Mouse (Mus musculus): Measurements from ENCODE around the gene Actr10.

The Actr10 gene

GRCm38 (mm10) chr12:70937571-70938384 is at the start of gene Actr10:
Gene Actr10 (plus strand): TSS chr12:70937857.
- DNase-seq (ENCODE audit: low spot score) = peak; percentile 94

DNA sequence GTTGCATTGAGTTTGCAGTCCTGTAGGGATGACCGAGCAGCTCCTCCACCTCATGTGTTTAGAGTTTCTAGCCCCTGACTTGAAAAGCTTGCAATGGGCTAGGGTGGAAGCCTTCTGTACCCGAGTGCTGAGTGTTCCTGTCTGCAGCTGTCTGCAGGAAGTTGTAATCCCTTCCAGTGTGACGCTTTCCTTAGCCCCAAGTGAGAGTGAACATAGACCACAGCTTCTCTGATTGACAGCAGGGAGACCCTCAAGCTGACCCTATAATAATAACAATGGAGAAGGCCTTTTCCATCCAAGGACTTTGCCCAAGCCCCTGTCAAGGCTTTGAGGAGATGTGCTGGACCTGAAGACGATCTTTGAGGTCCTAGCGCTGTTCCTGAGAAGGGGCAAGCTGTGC is 47.3 kb upstream of the Actr10 start:
- DNase-seq (ENCODE audit: low spot score) = no peak

DNA sequence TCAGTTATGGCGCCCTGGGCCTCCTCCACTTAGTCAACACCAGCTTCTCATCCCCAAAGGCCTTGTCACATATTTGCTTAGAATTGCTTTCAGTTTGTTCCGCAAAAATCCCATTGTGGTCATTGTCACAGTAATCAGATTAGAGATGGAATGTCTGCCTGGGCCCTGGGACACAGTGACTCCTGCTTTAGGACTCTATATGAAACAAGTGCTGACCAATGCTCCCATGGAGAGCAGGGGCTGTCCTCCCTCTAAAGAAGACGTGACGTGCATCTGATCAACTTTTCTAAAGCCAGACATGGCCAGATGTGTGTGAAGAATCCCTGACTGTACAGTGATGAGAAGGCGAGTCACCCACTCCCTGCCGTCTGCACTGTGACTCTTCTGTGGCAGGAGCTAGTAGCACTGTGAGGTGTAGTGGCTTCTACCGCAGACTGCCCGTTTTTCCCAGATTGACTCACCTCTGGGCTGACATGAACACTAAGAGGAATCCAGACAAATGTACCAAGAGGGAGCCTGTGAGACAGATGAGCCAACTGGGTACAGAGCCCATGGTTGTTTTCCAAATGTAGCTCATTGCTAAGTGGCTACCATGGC is 46.7 kb upstream of the Actr10 start:
- DNase-seq (ENCODE audit: low spot score) = no peak

DNA sequence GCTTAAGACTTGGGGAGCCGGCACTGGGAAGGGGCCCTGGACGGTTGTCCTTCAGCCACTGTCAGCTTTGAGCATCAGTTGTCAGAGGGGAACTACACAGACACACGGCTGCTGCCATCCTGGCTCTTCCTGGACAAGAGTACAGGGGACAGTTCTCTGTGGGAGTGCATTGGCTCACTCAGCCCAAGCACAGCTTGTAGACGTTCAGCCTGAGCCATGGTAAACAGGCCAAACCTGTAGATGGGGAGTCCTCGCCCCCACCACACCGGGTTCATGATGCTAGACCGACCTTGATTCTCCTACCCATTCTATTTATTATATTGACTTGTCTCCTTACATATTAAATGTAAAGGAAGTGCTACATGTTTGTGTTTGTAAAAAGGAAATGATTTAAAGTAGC is 42.4 kb upstream of the Actr10 start:
- DNase-seq (ENCODE audit: low spot score) = no peak

GRCm38 (mm10) chr12:70896068-70896467 is 41.6 kb upstream of the Actr10 start:
- DNase-seq (ENCODE audit: low spot score) = no peak

DNA sequence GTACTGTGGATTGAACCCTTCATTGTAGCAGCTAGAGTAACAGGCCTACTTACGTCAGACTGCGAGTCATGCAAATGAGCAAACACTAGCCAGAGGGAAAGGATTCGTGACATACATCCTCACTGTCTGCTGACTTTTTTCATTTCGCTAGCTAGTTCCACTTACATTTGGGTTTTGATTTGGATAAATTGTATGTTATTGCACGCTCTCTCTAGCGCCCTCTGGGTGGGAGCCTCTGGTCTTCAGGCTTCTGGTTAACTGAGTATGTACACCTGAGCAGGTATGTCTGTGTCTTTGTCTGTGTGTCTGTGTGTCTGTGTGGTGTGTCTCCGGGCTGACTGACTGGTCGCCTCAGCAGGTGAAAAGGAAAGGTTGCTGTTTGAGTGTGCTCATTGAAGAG is 40.2 kb upstream of the Actr10 start:
- no peak for DNase-seq (ENCODE audit: low spot score)

DNA sequence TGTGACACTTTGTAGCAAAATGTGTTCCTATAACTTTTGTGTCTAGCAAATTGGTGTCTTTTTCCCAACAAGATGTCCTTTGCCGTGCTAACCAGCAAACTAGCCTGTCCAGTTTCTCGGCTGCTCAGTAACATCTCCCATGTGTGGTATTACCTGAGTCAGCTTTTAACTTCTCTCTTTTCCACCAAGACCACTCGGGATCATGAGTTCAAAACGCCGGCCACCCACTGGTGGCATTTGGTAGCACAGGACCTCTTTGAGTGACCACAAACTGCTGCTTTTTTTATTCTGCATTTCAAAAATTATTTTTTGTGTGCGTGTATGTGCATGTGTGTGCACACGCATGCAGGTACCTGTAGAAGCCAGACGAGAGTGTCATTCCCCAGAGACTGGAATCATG is 39.2 kb upstream of the Actr10 start:
- DNase-seq (ENCODE audit: low spot score) = no peak

DNA sequence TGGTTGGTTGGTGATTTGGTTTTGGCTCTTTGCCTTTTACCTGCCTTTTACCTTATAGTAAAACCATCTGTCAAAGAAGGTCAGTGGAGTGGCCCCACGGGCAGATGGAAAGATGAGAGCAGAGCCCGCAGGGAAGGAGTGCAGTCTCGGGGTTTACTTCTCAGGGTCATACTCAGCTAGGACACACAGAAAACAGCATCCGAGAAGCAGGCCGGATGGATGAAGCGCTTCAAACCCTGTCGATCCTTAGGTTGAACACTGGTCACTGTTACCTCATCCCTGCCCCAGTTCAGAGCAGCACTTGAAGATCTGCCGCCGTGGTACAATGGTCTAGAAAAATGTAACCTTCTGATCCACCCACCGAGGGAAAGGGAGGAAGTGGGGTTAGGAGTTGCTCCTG is 33.2 kb upstream of the Actr10 start:
- DNase-seq (ENCODE audit: low spot score) = no peak

GRCm38 (mm10) chr12:70906867-70907266 is 30.8 kb upstream of the Actr10 start:
- DNase-seq (ENCODE audit: low spot score) = no peak

GRCm38 (mm10) chr12:70907651-70908050 is 30.0 kb upstream of the Actr10 start:
- no peak for DNase-seq (ENCODE audit: low spot score)

- DNase-seq (ENCODE audit: low spot score) = no peak
These were observed 29.6 kb upstream of the Actr10 start for GRCm38 (mm10) chr12:70908076-70908475.

GRCm38 (mm10) chr12:70910241-70910720 is 27.4 kb upstream of the Actr10 start:
- DNase-seq (ENCODE audit: low spot score) = peak; percentile 50

GRCm38 (mm10) chr12:70911029-70911428 is 26.6 kb upstream of the Actr10 start:
- DNase-seq (ENCODE audit: low spot score) = peak; percentile 47

DNA sequence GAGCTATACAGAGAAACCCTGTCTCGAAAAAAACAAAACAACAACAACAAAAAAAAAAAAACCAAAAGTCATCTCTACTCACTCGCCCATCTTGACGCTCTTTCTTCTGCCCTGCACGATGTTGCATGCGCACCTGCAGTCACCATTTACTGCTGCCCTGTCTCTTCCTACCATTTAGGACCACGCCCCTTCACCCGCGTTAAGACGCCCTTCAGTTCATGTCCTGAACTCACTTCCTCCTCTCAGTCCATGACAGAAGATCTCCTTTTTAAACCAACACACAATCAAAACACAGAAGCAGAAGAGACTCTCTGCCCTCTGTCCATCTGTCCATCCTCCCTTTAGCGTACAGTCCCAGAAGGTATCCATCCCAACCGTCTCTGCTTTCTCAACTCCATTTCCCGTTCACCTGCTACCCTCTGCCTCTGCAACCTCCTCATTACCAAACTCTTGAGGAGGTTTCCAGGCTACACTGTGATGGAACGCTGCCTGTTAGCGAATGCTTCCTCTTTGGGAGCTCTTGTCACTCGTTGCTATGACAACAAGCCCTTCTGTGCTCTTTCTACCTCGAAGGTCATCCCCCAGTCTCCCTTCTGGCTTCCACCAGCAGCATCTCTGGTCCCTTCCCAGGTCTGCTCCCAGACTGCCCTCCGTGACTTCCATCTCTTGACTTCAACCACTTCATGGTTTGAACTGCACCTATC is 25.8 kb upstream of the Actr10 start:
- no peak for DNase-seq (ENCODE audit: low spot score)

DNA sequence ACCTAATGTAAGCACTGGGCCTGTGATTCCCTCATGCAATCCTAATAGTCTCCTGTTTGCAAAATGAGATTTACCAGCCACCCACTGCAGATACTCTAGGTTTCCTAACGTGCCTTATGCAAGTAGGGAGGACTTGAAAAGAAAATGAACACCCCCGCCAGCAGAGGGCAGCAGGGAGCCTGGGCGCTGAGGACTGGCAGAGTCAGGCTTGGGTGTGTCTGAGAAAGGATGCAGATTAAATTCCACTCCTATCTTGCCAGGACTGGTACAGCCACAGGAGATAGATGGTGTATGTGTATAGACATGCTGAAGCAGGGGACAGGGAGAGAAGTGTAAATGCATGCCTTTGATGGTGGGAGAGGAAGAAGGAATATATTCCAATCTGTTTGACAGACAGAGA is 24.2 kb upstream of the Actr10 start:
- DNase-seq (ENCODE audit: low spot score) = peak; percentile 75

GRCm38 (mm10) chr12:70914387-70914786 is 23.3 kb upstream of the Actr10 start:
- DNase-seq (ENCODE audit: low spot score) = no peak

- no peak for DNase-seq (ENCODE audit: low spot score)
These were observed 7.9 kb upstream of the Actr10 start for GRCm38 (mm10) chr12:70929781-70930180.

DNA sequence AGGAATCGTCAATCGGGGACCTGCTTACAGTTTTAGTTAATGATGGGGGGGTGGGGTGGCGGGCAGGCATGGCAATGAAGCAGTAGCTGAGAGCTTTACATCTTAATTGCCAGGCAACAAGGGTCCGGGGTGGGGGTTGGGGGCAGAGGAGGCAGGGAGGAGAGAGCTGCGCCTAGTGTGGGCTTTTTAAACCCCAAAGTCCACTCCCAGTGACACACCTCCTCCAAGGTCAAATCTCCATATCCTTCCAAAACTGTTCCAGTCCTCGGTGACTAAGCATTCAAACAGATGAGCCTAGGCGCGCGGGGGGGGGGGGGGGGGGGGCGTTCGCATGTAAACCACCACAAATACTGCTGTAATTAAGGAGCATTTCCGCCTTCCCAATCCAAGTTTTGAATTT is 507 bp upstream of the Actr10 start:
- no peak for DNase-seq (ENCODE audit: low spot score)

DNA sequence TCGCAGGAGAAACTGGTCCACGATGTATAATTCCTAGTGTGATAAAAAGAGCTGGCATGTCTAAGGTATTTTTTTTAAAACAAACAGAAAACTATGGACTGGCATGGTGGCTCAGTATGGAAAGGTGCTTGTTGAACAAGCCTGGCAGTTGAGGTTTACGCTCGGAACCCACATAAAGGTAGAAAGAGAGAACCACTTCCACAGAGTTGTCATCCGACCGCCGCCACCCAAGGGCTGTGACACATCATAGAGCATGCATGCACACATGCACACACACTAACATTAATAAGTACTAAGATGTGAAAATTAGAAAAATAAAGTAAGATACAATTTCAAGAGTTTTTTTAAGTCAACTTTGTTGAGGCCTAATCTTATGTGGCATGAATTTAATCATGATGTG is 3.1 kb downstream of the Actr10 start:
- no peak for DNase-seq (ENCODE audit: low spot score)

DNA sequence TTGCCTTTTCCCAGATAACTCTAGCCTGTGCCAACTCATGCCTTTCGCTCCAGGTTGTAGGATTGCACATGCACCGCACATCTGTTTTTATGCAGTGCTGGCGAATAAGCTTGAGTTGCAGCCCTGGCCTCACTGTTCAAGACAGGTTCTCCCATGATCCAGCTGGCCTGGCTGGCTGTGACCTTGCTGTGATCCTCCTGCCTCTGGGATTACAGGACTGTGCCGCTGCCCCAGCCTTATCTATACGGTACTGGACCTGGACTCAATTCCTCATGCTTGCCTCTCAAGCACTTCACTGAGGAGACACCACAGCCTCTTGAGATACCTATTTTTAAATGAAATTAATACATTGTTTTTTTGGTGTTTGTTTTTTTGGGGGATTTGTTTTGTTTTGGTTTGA is 6.5 kb downstream of the Actr10 start:
- DNase-seq (ENCODE audit: low spot score) = no peak

DNA sequence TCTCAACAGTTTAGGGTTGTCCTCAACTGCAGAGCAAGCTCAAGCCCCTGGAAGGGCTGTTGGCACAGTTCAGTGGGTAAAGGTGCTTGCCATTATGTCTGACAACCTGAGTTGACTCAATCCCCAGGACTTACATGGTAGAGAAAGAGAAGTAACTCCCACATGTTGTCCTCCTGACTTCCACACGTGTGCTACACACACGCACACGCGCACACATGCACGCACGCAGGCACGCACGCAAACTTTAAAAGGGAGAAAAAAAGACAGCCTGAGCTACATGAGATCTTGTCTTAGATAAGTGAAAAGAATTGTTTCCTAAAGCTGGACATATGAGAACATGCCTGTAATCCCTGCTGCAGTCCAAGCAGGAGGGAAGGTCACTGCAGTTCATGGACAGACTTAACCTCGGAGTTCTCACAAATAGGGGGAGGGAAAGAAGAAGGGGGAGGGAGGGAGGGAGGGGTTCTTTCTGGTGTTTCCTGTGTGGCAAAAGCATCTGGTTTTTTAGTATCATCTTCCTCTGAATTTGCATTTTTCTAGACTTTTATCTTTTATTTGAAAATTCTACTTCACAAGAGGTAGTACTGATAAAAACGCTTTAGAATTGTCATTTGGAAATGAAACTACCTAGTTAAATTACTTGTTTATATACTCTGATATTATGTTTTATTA is 9.1 kb downstream of the Actr10 start:
- no peak for DNase-seq (ENCODE audit: low spot score)

GRCm38 (mm10) chr12:70958640-70959039 is 21.0 kb downstream of the Actr10 start:
- DNase-seq (ENCODE audit: low spot score) = no peak

Data from spleen, adult 12 weeks (tissue).